Mouse (Mus musculus): ENCODE data around the gene Ggct. TPM values are rescaled to one million over a fixed set of nuclear protein-coding genes. Genes with fewer than 3 reads are reported as not detected.
"Not testable (repeated sequence)": the region's sequence is repeated elsewhere in the genome, so short reads cannot be mapped to it uniquely, and the experiment has no call there.

Ggct gene
- total RNA-seq, 2 experiments from 2014 or later: 33.3 to 42.4 TPM

DNA sequence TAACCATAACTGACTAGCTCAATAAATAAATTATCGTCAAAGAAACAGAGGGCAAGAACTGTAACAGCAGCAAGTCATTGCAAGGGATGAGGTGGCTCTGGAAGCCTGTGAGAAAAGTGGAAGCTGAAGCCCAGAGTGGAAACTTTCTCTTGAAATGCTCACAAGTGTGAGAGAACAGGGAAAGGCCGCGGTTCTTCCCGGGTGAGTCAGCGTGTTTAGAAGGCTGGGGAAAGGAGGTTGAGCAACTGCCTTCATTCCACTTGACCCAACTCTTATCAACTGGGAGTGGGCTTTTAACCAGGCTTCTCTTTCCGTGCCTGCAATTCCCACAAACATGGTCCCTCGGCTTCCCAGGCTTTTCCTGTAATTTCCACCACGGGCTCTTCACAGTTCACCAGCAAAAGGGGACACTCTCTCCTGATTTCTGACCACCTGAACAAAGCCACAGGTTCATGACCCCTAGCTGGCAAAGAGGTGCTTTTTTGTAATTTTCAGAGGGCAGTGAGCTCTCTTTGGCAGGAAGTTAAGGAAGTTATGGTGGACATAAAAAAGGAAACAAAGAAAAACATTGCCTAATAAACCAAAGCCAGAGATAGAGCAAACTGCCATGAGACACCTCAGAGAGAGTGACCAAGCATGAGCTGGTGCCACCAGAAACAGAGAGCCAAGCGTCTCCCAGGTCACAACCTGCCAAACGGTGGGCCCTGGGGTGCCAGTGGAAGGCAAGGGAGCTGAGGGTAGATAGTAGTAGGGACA, 37.9 kb downstream of the Ggct start:
- DNase-seq (ENCODE audit: low spot score in 2 of 2): no peak

DNA sequence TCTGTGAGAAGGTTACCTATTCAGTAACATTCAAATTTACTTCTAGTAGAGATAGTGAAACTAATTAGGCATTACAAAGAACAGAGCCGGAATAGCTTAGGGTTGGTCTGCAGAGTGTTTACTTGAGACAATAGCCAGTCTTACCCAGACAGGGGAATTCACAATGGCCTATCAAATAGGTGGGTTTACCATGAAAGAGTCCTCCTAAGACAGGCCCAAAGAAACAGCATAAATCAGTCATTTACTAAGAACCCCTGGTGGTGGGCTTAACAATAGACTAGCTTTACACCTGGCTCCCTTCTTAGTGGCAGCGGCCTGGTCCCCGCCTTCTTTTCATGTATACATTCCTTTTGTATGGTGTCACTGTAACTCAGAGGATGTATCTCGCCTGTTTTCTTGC, 39.4 kb downstream of the Ggct start:
- not testable (repeated sequence) for DNase-seq (ENCODE audit: low spot score in 2 of 2)

DNA sequence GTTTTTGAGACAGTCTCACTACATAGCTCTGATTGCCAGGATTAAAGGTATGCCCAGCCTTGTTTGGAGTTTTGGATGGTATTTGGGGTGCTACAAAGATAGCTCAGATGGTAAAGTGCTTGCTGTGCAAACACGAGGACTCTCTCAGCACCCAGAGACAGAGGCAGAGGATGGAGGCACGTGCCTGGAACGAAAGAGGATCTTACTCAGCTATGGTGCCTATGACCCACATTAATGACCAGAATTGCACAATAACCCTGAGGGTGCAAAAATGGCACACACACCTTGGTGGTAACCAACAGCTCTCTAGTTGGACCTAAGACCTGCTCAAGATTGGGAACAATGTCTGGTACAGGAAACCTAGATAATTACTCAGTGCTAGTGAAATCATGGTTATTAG, 40.2 kb downstream of the Ggct start:
- no peak for DNase-seq (ENCODE audit: low spot score in 2 of 2)

DNA sequence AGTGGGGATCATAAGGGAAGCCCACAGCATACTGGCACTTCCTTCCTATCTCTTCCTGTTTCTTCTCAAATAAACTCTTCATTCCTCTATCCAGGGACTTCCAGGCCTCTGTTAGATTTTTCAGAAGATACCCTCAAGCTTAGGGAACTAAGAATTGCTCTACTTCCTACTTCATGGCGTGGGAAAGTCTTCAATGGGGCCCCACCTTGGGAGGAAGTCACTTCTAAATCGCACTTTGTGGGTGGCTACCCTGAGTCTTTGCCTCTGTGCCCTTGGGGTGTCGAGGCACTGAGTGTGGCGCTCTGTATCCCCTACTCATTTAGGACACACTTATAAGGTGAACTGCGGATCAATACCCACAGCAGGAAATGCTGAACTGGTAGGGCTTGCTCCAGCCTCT, 44.1 kb downstream of the Ggct start:
- no peak for DNase-seq (ENCODE audit: low spot score in 2 of 2)

GRCm38 (mm10) chr6:54946241-54946953, 46.4 kb downstream of the Ggct start:
- DNase-seq (ENCODE audit: low spot score in 2 of 2): no peak

- no peak for DNase-seq (ENCODE audit: low spot score in 2 of 2)
Measured at GRCm38 (mm10) chr6:54944551-54944950, 48.2 kb downstream of the Ggct start.

GRCm38 (mm10) chr6:54943753-54944152, 49.0 kb downstream of the Ggct start:
- no peak for DNase-seq (ENCODE audit: low spot score in 2 of 2)

DNA sequence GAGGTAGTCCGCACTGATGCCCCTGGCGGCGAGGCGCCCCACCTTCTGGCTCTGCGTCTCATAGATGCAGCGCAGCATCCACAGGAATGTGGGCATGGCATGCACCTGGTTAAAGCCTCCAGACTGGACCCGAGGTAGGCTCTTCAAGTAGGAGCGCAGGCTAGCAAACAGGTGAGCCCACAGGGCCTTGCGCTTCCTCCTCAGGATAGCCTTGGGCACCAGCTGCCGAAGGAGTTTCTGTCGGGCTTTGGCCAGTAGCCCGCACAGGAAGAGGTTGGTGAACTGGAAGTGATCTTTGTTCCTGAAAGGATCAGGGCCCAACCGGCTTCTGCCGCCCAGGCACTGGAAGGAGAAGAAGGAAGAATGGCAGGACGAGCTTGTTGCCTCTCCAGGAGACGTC, 49.5 kb downstream of the Ggct start:
- no peak for DNase-seq (ENCODE audit: low spot score in 2 of 2)

- DNase-seq (ENCODE audit: low spot score in 2 of 2): no peak
Measured at GRCm38 (mm10) chr6:54941149-54941548, 51.6 kb downstream of the Ggct start.

- DNase-seq (ENCODE audit: low spot score in 2 of 2): no peak
Measured at GRCm38 (mm10) chr6:54940126-54940525, 52.6 kb downstream of the Ggct start.

- no peak for DNase-seq (ENCODE audit: low spot score in 2 of 2)
Measured at GRCm38 (mm10) chr6:54939631-54940030, 53.1 kb downstream of the Ggct start.

- DNase-seq (ENCODE audit: low spot score in 2 of 2): no peak
Measured at GRCm38 (mm10) chr6:54936496-54936895, 56.3 kb downstream of the Ggct start.

- no peak for DNase-seq (ENCODE audit: low spot score in 2 of 2)
Measured at GRCm38 (mm10) chr6:54934930-54935329, 57.8 kb downstream of the Ggct start.

DNA sequence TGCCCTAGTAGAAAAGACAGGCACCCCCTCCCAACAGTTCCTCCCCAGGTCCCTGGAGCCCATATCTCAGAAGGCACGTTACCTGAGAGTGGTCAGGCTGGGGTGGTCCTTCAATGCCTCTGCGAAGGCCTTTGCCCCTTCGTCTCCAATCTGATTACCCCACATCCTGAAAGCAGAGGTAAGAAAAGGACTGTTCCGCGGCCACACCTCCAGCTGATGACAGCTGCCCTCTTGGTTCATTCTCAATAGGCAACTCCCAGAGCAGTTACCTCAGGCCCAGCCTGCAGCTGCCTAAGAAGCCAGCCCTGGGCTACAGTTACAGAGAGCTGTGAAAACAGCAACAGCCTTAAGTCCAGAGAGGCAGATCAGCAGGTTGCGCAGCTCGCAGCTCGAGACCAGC, 58.4 kb downstream of the Ggct start:
- no peak for DNase-seq (ENCODE audit: low spot score in 2 of 2)

DNA sequence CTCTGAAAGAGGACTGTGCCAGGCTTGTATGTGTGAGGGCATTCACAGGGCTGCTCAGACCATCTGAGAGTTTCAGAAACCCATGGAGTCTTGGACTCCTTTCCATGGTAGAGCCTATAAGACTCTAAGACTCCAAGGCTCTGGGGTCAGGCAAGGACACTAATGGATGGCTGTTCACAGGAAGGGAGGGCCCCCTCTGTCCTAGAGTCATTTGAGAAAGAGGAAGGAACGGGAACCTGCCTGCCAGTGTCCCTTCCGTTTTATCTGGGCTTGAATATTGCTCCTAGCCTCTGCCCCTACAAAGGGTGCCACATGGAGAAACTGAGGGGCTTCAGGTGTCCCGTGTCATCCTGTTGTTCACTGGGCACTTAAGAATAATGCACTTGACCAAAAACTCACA, 58.9 kb downstream of the Ggct start:
- DNase-seq (ENCODE audit: low spot score in 2 of 2): no peak

DNA sequence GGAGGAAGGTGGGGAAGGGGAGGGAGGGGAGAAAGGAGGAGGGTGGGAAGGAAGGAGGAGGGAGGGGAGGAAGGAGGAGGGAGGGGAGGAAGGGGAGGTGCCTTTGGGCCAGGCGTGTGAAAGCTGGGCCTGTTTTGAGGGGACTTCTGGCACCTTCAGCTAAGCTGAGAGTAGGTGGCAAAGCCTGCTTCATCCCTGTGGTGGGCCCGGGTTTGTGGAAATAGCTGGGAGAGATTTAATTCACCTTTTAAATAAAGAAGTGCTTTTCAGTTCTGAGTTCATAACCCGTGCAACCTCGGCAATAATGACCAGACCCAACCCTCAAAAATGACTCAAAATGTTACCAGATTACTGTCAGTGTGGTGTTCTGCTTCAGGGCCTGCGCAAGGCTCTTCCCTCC, 59.5 kb downstream of the Ggct start:
- no peak for DNase-seq (ENCODE audit: low spot score in 2 of 2)

Other genes starting within 250 kb of the Ggct start
- 10 to 100 TPM; 30.7 to 31.5 TPM for gene Znrf2, start 176.0 kb downstream of the Ggct start, total RNA-seq (2021)
- gene Nod1, start 20.3 kb downstream of the Ggct start, total RNA-seq (2021): 1 to 10 TPM; 4.3 to 5.6 TPM
- gene Gars, start 45.1 kb upstream of the Ggct start, total RNA-seq (2021): 100 to 1,000 TPM; 148 to 151 TPM
- gene Crhr2, start 140.1 kb upstream of the Ggct start, total RNA-seq (2021): 1 to 10 TPM; 3.5 to 4.1 TPM
- gene Inmt, start 182.1 kb upstream of the Ggct start, total RNA-seq (2021): under 1 TPM in 1 of 2 experiments, not detected in 1; 0.83 TPM
- gene Mindy4, start 210.4 kb upstream of the Ggct start, total RNA-seq (2021): 10 to 100 TPM in 1 of 2 experiments, 1 to 10 TPM in 1; 10.0 to 11.9 TPM

All from layer of hippocampus, postnatal 14 days (tissue).